Mouse (Mus musculus) CD4-positive, CD25-positive, alpha-beta regulatory T cell, adult 2 months (primary cell): ENCODE measurements at regions not wholly inside any gene's neighbourhood (a gene's known extent, or its start where the extent isn't known, plus 50 kb on each side); places are given as distances from the start of the nearest gene placed in this dataset.

ENCODE experiments used
- DNase-seq: peaks from one replicate; pipeline ENCODE4 v3.0.0-alpha.2; 2012; ENCODE audit warnings: low read depth, low spot score

DNA sequence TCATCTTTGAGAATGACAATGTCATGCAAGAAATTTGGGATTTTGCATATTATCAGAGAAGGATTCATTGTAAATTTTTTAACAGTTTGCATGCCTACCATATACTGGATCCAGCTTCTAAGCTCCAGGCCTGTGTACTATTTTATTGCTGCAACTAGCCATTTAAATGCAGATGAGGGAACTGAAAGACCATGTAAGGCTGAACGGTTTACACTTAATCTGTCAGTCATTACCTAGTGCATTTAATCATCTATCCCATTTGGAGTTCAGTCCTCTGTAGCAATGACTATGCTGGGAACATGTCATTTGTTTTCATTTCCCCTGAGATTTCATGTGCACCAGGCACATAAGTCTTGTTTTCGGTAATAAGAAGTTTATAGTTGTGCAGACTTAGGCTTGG lies 631.8 kb upstream of the Gm21961 start:
- no peak for DNase-seq

DNA sequence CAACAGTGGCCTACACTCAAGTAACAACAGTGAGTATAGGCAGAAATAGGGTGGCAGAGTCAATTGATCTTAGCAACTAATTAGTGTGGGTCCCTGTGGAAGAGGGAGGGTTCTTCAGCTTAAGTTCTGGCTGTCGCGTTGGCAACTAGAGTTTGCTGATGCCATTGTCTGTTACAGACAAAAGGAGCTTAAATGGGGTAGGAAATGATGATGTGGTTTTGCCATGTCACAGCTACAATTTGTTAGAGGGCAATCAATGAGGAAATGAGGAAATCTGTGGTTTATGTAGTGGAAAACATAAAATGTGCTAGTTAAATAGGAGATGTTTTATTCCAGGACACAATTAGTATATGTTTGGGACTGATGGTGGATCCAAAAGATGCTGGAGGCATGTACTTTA lies 624.8 kb upstream of the Gm21961 start:
- DNase-seq = no peak

DNA sequence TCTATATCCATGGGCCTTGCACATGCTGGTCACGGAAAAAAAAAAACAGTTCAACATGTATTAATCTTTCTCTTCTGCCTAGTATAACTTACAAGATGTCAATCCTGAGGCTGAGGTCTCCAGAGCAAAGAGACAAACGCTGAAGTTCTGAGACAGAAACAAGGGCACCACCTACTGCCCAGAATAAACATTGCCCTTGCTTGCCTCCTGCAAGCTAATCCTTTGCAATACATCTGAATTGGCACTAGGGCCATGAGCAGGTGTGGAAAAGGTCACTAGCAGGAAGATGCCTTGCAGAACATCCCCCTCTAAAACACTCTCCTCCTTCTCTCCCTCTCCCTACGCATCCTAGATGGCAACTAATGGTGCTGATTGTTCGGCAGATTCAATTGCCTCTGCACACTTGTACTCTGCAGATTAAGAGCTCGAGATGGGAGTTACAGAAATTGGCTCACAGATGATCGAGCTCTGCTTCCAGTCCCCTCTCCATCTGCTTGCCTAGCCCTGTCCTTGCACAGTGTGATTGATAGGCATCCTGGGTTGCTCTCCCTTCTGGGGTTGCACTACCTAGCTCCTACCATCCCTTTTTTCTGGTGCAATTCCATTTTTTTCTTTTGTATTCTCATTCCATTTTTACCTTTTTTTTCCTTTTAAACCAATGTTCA lies 622.9 kb upstream of the Gm21961 start:
- peak; percentile 66 for DNase-seq

DNA sequence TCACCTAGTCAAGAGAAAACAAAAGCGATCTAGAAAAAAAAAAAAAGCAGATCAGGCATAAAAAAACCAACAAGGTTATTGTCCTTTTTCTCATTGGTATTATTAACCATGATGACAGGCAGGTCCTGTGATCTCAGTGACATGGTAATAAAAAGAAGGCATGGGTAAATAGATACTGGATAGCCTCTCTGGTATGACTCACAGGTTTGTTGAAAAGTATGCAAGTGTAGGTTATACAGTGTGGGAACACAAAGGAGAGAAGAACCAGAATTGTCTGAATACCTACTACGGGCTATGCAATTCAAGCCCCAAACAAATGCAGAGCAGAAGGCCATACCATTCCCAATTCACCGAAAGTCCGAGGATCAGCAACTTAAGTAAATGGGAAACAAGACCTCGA lies 617.7 kb upstream of the Gm21961 start:
- DNase-seq = no peak

DNA sequence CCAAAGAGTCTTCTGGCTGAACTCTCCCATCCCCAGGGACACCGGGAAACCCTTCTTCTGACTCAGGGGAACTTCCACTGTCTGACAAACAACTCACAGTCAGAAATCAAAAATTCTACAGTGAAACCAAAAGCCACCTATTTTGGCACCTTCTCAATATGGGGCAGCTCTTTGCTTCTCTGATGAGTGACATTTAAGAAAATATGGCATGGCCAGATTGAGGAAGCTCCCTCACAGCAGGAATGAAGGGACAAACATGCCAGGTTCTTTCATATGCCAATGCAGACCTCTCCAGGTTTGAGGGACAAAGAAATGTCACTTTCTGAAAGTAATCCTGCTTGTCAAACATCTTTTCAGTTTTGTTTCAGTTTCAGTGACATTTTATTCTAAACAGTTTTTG lies 615.8 kb upstream of the Gm21961 start:
- no peak for DNase-seq

DNA sequence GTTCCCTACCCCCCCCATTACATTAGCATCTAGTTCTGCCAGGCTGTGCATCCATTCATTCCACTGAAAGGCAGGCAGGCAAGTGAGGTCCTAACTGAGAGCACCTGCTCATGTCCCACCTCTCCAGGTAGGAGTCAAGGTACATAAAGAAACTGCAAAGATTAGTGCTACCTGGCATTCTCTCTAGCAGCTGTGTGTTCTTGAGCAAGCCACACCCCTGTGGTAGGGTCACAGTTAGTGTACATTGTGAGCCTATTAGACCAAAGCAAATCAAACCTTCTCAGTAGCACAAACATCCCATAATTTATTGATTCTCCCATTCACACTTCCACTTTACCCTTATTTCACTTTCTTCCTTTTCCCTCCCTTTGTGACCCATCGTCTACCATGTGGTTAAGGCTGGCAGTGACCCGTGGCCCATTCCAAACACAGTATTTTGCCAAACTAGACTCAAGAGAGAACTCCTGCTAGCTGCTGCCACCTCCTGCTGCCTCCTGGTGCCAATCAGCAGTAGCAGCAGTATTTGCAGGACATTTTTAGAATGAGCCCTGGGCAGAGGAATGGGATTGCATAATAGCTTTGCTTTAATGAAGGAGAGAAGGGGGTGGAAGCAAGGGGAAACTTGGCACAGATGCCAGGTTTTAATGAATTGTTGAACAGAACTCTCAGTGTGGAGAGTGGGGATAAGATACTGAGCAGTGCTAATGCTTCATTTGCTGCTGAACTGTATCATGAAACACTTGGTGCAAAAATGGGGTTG lies 578.2 kb upstream of the Gm21961 start:
- DNase-seq = no peak

DNA sequence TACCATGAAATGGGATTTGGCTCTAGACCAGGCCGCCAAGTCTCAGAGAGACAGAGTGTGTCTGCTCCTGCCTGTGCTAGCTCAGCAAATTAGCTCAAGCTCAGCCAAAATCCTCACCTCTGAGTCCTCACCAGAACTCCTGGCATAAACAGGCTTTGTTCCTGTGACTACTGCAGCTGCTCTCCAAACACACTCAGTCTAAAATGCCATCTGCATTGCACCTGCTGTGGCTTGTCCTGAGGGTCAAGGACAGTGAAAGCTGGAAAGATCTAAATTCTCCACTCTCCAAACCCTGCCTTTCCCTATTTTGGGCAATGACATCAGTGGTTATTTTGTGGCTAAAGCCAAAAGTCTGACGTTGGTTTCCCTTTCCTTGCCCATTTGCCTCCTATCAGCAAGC lies 570.9 kb upstream of the Gm21961 start:
- no peak for DNase-seq

DNA sequence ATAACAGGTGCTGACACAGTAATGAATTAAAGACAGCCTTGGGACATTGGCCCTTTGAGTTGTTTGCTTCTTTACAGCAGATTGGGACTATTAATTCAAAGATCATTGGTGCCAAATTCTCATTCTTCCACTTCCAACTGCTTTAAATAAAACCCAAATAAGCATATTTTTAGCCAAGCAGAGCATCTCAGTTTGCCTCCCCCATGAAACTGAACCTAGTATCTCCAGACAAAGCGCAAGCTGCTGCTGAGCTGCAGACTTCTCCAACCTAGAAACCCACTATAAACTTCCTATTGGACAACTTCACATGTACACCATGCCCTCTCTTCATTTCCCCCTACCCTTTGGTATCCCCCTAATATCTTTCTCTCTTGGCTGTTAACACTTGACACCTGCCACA lies 564.6 kb upstream of the Gm21961 start:
- no peak for DNase-seq

DNA sequence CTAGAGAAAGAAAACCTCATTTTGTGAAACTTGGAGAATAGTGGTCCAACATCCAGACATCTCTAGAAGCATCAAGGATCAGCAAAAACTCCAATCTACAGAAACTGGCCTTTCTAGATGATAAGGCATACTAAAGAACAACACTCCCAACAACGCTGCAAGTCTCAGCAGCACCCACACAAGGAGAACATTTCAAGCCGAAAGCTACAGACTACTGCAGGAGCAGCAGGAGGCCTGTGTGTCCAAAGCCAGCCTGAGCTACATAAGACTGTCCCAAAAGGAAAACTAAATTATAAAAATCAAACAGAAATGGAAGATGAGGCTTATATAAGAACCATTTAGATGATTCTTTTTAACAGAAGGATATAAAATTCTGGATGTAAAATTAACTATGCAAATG lies 553.2 kb upstream of the Gm21961 start:
- DNase-seq = no peak

DNA sequence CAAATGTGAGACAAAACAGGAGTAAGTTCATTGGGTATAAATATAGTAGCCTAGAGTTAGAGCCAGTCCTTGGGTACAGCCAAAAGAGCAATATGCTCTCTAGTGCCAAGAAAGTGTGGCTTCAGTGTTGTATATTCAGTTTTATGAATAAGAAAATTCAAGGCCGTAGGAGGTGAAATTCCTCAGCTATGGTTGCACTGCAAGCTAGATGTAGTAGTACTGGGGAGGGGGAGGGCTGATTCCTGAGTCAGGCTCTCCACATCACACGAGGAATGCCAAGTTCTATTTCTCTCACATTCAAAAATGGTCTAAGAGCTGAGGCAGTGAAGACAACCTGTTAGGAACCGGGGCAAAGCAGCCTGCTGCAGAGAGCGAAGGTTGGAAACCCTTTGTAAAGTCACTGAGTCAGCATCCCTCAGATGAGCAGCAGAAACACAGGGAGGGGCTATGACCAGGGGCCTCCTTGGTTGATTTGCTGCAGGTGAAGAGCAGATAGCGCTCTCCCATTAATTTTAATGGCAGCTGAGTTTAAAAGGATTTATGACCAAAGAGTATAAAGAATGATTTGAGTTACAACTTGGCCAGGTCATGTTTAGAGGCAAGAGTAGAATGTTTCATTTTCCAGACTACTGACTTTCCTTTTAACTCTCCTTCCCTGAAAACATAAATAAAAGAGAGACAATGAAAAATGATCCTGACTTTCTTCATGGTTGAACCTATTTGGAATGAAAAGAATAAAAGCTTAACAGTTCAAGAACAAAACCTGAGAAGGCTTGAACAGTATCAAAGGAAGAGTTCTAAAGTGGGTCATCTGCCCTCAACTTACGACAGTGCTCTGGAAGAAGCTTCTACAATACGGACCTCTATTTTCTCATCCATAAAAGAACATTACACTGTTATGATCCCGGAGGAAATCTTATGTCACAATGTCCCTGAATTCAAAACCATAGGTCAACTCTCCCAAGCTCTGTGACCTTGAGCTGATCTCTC lies 543.4 kb upstream of the Gm21961 start:
- no peak for DNase-seq

DNA sequence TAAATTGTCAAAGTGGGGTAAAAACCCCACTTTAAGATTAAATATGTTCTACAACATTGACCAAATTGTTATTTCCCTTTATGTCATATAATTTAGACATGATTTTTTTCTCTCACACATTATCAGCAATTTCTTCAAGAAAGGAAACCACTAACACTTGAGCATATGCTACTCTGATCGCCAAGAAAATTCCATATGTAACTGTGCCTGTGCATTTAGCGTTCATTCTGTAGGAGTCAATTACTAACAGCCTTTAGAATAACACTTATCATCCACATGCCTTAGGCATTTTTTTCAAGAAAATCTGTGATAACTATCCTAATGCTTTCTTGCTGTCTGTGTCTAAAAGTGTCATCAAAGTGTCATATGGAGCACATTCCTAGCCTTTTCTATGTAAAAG lies 534.3 kb upstream of the Gm21961 start:
- no peak for DNase-seq

DNA sequence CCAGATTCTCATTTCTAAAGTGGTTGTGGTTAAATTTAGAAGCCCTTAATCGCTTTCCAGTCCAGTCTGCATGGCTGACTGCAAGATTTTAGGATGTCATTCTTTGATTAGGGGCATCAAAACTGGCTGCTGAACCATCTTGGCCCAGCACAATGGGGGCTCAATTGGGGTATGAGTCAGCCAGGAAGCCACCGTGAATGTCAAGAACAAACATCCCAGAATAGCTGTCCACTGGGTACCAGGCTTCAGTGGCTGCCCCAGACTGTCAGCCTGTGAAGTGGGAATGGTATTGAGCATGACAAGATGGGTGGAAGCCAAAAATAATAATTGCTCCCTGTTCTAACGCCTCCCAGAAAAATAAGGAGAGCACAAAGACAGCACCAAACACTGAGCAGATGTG lies 520.9 kb upstream of the Gm21961 start:
- no peak for DNase-seq

DNA sequence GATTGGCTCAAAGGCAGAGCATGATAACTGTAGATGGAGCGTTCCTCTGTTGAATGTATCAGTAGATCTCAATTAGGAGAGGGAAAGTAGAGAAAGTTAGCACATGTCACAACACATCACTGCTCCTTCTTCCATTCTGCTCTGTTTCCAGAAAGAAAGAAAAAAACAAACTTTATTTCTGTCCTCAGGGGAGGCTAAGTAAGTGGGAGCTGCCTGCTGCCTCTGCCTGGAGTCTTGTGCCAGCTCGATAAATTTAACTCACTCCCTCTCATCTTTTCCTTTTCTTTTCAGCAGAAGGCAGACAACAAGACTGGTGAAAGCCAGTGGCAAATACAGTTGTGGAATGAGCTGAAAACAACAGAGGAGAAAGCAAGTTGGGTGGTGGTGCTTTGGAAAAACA lies 517.5 kb upstream of the Gm21961 start:
- DNase-seq = no peak

DNA sequence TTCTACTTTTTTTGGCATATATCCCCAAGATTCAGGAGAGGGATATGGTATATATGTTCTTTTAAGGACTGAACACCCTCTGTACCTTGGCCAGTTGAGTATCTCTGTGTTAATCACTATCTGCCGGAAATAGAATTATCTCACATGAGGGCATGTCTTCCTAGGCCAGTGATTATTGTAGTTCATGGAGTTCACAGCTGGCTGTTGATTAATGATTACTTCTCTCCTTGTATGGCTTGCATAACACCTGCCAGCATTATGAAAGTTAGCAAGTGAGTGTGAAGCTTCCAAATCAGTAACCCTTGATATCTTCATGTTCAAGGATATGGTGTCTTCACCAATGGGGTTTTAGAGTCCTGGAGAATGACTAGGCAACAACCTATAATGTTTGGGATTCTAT lies 488.0 kb upstream of the Gm21961 start:
- no peak for DNase-seq

DNA sequence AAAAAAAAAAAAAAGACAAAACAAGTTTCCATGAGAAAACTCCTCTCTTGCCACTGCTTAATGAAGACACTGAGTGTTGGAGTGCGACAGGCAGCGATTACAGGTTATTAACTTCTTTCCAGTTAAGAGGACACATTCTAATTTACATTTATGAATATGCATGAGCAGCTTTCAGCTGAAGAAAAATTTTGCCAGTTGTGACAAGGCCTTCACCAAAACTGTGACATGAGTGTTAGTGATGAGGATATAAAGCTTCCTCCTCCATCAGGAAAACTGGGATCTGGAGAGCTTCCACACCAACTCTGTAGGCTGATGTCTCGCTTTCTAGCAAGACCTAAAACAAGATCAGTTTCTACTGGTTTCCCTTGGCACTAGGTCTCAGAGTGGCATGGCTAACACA lies 464.2 kb upstream of the Gm21961 start:
- DNase-seq = no peak

DNA sequence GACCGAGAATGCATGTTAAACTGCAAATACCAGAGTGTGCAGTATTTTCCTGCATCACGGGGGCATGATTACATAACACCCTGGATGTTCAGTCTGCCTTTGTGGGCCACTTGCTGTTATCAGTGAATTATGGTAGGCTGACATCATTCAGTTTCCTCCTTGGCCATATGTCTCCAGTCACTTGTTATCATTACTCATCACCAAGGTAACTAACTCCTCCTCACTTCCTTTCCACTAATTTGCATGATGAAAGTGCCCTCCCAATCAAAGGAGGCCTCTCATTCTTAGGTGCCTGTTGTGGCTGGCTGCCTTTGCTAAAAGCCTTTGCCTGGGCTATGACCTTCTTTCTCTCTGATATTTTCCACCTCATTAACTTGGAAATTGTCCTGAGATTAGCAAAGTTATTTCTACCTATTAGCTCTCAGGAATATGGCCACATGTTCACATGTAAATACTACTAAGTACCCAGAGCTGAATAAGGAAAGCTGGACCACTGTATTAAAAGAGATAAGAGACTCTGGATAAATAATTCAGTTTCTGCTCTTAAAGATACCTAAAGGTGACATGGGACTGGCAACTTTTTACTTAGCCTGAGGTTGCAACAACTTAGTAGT lies 440.6 kb upstream of the Gm21961 start:
- DNase-seq = no peak

DNA sequence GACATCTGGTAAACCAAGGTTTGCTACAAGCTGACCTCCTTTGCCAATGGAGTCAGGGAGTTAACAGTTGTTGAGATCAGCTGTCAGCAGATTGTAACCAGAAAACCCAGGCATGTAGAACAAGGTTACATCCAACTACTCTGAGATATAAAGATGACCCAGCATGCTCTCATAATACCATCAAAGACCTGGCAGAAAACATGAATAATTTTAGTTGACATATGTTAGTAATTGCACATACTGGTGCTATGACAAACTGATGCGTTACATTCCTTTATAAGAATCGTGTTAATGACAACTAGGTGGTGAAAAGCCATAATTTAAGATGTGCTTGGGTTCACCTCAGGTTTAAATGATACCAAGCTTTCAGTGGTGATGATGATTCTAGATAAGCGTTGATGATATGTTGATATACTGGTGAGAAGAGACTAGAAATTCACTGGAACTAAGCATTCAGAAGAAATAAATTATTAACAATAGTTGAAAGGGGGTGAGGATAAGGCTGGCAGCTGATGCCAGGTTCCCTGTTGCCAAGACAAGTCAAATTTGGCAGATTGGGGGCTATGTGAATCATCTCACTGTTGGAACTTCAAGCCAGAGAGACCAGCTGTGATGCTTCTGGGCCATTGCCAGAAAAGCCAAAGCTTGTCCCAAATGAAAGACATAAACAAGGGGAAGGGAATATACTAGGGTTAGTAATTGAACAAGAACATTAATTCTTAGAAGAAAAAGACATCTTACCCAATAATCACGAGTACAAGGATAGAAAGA lies 437.7 kb upstream of the Gm21961 start:
- DNase-seq = no peak

DNA sequence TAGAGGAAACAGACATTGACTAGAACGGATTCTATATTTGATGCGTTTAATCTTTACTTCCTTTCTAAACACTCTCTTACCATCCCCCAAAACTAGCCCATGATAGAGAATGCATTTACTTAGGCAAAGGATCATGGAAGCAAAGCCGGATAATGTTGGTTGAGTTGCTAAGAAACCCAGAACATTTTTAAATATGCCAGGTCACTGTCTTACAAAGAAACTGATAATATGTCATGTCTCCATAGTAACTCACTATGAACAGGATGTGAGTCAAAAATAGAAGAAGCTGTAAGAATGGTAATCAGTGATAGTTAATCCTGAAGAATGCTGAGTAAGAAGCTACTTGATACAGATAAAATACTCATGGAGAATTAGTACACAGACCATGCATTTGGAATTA lies 405.0 kb upstream of the Gm21961 start:
- no peak for DNase-seq
